Mouse (Mus musculus) midbrain, postnatal 0 days (tissue): Measurements from ENCODE around the gene Fndc11. TPM values are rescaled to one million over a fixed set of nuclear protein-coding genes. Genes with fewer than 3 reads are reported as not detected.

Source experiments
- ATAC-seq: fragments of 200-750 bp; cut with Nextera tagmentation; 2 replicates; pipeline ENCODE4 v1.8.0; 2017; ENCODE audit warnings: moderate number of reproducible peaks, mild to moderate bottlenecking, moderate TSS enrichment, moderate library complexity; ENCODE audit not compliant: low FRiP score
- DNase-seq: peaks from one replicate; pipeline ENCODE4 v3.0.0-alpha.2; 2015; ENCODE audit warnings: low spot score
- H3K27ac ChIP-seq: fragments of 300-500 bp; sonication (generic); 2 replicates; pipeline ENCODE4 v1.5.1; 2014; ENCODE audit warnings: low read depth, mild to moderate bottlenecking, low read length, mixed read lengths
- H3K27me3 ChIP-seq: fragments of 300-500 bp; sonication (generic); 2 replicates; pipeline ENCODE4 v1.6.1; 2014; ENCODE audit warnings: low read length, control low read depth, mixed read lengths; ENCODE audit not compliant: insufficient read depth
- H3K36me3 ChIP-seq: fragments of 300-500 bp; sonication (generic); 2 replicates; pipeline ENCODE4 v1.6.1; 2014; ENCODE audit warnings: low read length, control low read depth, mixed read lengths; ENCODE audit not compliant: insufficient read depth
- H3K4me1 ChIP-seq: fragments of 300-500 bp; sonication (generic); 2 replicates; pipeline ENCODE4 v1.6.1; 2014; ENCODE audit warnings: mild to moderate bottlenecking, control low read depth, antibody characterized with exemption, low read length, mixed read lengths; ENCODE audit not compliant: insufficient read depth
- H3K4me2 ChIP-seq: fragments of 300-500 bp; sonication (generic); 2 replicates; pipeline ENCODE4 v1.6.1; 2014; ENCODE audit warnings: low read depth, mild to moderate bottlenecking, low read length, mixed read lengths; ENCODE audit not compliant: poor library complexity, severe bottlenecking
- H3K4me3 ChIP-seq: fragments of 300-500 bp; sonication (generic); 2 replicates; pipeline ENCODE4 v1.5.1; 2014; ENCODE audit warnings: low read depth, mild to moderate bottlenecking, low read length, moderate library complexity
- H3K9ac ChIP-seq: fragments of 300-500 bp; sonication (generic); replicated peaks from 2 replicates; pipeline ENCODE4 v1.6.1; 2014; ENCODE audit warnings: mild to moderate bottlenecking, low read length, moderate library complexity, mixed read lengths; ENCODE audit not compliant: poor library complexity, severe bottlenecking
- H3K9me3 ChIP-seq: fragments of 300-500 bp; sonication (generic); 2 replicates; pipeline ENCODE4 v1.6.1; 2016; ENCODE audit warnings: low read length, control low read depth
- CTCF ChIP-seq: IDR thresholded peaks from 2 replicates; pipeline ENCODE4 v1.5.1; 2016; ENCODE audit warnings: antibody characterized with exemption, mild to moderate bottlenecking
- WGBS: fragments of 180-500 bp; shearing (Covaris S2); extraction: QIAGEN DNeasy Blood & Tissue Kit; methylation state at CpG from one replicate; pipeline ENCODE4 v1.1.7; 2014; 5-methylcytosine and 5-hydroxymethylcytosine counted together
- polyA plus RNA-seq: library from polyadenylated mRNA; unstranded; fragments of >200 nt; fragmentation: Nextera tagmentation; extraction: Ambion mirVana; gene quantifications from 2 replicates; pipeline ENCODE4 v1.2.1, GENCODE M21; 2015
- total RNA-seq: library from RNA; depleted of rRNA; stranded (reverse); fragments of >200 nt; gene quantifications from 2 replicates; pipeline ENCODE4 v1.2.3, GENCODE M21; 2014

Fndc11 gene
- total and polyA plus RNA-seq, 2 experiments from 2014 or later: 0.26 to 0.55 TPM

- no peaks in the 10 kb centered on the region for H3K27me3 ChIP-seq
- H3K4me2 ChIP-seq: no peak overlapping the region
- DNase-seq (no peak), ATAC-seq (no peak)
- TF ChIP-seq CTCF: no peak
- H3K9me3 ChIP-seq: no peaks in the 10 kb centered on the region
- no peaks in the 10 kb centered on the region for H3K36me3 ChIP-seq
- H3K4me1 ChIP-seq: no peaks in the 10 kb centered on the region
- H3K9ac ChIP-seq: no peak overlapping the region
- no peak overlapping the region for H3K4me3 ChIP-seq
- 87% methylated on average over 4 of the region's 4 CpGs for WGBS
- H3K27ac ChIP-seq: no peak overlapping the region
Measured at GRCm38 (mm10) chr2:181196628-181197300, 23.0 kb upstream of the Fndc11 start.

GRCm38 (mm10) chr2:181201606-181202005 lies 18.2 kb upstream of the Fndc11 start:
- Histone ChIP-seq H3K36me3 (no peaks in the 10 kb centered on the region), H3K27me3 (no peaks in the 10 kb centered on the region), H3K4me1 (no peaks in the 10 kb centered on the region), H3K4me2 (no peak overlapping the region), H3K9ac (no peak overlapping the region), H3K9me3 (no peaks in the 10 kb centered on the region), H3K4me3 (no peak overlapping the region), H3K27ac (no peak overlapping the region)
- TF ChIP-seq CTCF: no peak
- WGBS: 78% methylated on average over 3 of the region's 3 CpGs
- DNase-seq (no peak), ATAC-seq (no peak)

GRCm38 (mm10) chr2:181202422-181202821 lies 17.4 kb upstream of the Fndc11 start, which contains the start of gene Ptk6:
Gene Ptk6 (minus strand): TSS chr2:181202789.
- DNase-seq: no peak
- Histone ChIP-seq H3K4me1 (no peaks in the 10 kb centered on the region), H3K27ac (no peak within 1 kb of the TSS), H3K27me3 (no peaks in the 10 kb centered on the region), H3K4me3 (no peak within 1 kb of the TSS), H3K9ac (no peak within 1 kb of the TSS), H3K4me2 (no peak within 1 kb of the TSS), H3K9me3 (no peaks in the 10 kb centered on the region), H3K36me3 (no peaks in the 10 kb centered on the region)
- TF ChIP-seq CTCF: no peak
- 90% methylated on average over 3 of the region's 3 CpGs for WGBS
- ATAC-seq: no peak

- no peak for TF ChIP-seq CTCF
- Histone ChIP-seq H3K36me3 (no peaks in the 10 kb centered on the region), H3K9ac (no peak overlapping the region), H3K9me3 (no peaks in the 10 kb centered on the region), H3K4me1 (no peaks in the 10 kb centered on the region), H3K27ac (no peak overlapping the region), H3K4me3 (no peak overlapping the region), H3K4me2 (no peak overlapping the region), H3K27me3 (no peaks in the 10 kb centered on the region)
- 87% methylated on average over 6 of the region's 6 CpGs for WGBS
- ATAC-seq: no peak
- DNase-seq: no peak
Measured at GRCm38 (mm10) chr2:181202886-181203285, 16.9 kb upstream of the Fndc11 start.

GRCm38 (mm10) chr2:181205678-181206077 lies 14.1 kb upstream of the Fndc11 start:
- H3K27ac ChIP-seq: no peak overlapping the region
- 90% methylated on average over 5 of the region's 5 CpGs for WGBS

GRCm38 (mm10) chr2:181206118-181206517 lies 13.7 kb upstream of the Fndc11 start:
- no peak for DNase-seq
- Histone ChIP-seq H3K4me3 (no peak overlapping the region), H3K9me3 (no peaks in the 10 kb centered on the region), H3K27ac (no peak overlapping the region), H3K27me3 (no peaks in the 10 kb centered on the region), H3K9ac (no peak overlapping the region), H3K4me1 (no peaks in the 10 kb centered on the region), H3K36me3 (no peaks in the 10 kb centered on the region), H3K4me2 (no peak overlapping the region)
- 82% methylated on average over 9 of the region's 9 CpGs for WGBS
- ATAC-seq: no peak
- no peak for TF ChIP-seq CTCF

More at GRCm38 (mm10) chr2:181205678-181206077, 14.1 kb upstream of the Fndc11 start:
- no peak for DNase-seq
- TF ChIP-seq CTCF: no peak
- Histone ChIP-seq H3K4me1 (no peaks in the 10 kb centered on the region), H3K27me3 (no peaks in the 10 kb centered on the region), H3K9ac (no peak overlapping the region), H3K4me3 (no peak overlapping the region), H3K4me2 (no peak overlapping the region), H3K36me3 (no peaks in the 10 kb centered on the region), H3K9me3 (no peaks in the 10 kb centered on the region)
- ATAC-seq: no peak
